Mouse (Mus musculus) thymus, adult 2 months (tissue): ENCODE results near the gene Cep44. TPM values are rescaled to one million over a fixed set of nuclear protein-coding genes. Genes with fewer than 3 reads are reported as not detected.

Experiments used
- DNase-seq: peaks from one replicate; pipeline ENCODE4 v3.0.0; 2021
- H3K27ac ChIP-seq: fragments of 200-500 bp; 2 replicates; pipeline ENCODE4 v1.5.1; 2012; ENCODE audit warnings: low read length, control low read depth; ENCODE audit not compliant: control insufficient read depth, insufficient read depth
- H3K27me3 ChIP-seq: fragments of 200-500 bp; 2 replicates; pipeline ENCODE4 v1.6.1; 2012; ENCODE audit warnings: mild to moderate bottlenecking, low read length, moderate library complexity, mixed read lengths; ENCODE audit not compliant: control insufficient read depth, insufficient read depth
- H3K36me3 ChIP-seq: fragments of 200-500 bp; 2 replicates; pipeline ENCODE4 v1.6.1; 2012; ENCODE audit warnings: mild to moderate bottlenecking, low read length, moderate library complexity; ENCODE audit not compliant: control insufficient read depth, insufficient read depth
- H3K4me1 ChIP-seq: fragments of 200-500 bp; replicated peaks from 2 replicates; pipeline ENCODE4 v1.6.1; 2012; ENCODE audit warnings: low read length; ENCODE audit not compliant: control insufficient read depth, insufficient read depth
- H3K4me3 ChIP-seq: fragments of 200-500 bp; 2 replicates; pipeline ENCODE4 v1.5.1; 2012; ENCODE audit warnings: mild to moderate bottlenecking, low read length, control low read depth, moderate library complexity; ENCODE audit not compliant: control insufficient read depth, insufficient read depth
- CTCF ChIP-seq: fragments of 200-500 bp; IDR thresholded peaks from 2 replicates; pipeline ENCODE4 v1.5.1; 2012; ENCODE audit warnings: mild to moderate bottlenecking, control low read depth, low read length, moderate library complexity, borderline replicate concordance; ENCODE audit not compliant: control insufficient read depth, poor library complexity, insufficient read depth; ENCODE audit errors: extremely low read depth
- POLR2A ChIP-seq: fragments of 200-500 bp; IDR thresholded peaks from 2 replicates; pipeline ENCODE4 v1.6.1; 2012; ENCODE audit warnings: mild to moderate bottlenecking, low read length, control low read depth, moderate library complexity; ENCODE audit not compliant: control insufficient read depth, poor library complexity, insufficient read depth; ENCODE audit errors: extremely low read depth
- WGBS: fragments of 180-500 bp; shearing (Covaris S2); methylation state at CpG from one replicate; pipeline ENCODE4 v1.1.7; 2018; 5-methylcytosine and 5-hydroxymethylcytosine counted together
- polyA plus RNA-seq: library from polyadenylated mRNA; depleted of rRNA; stranded (reverse); fragments of >200 nt; gene quantifications from 2 replicates; pipeline ENCODE4 v1.2.3, GENCODE M21; 2012

Cep44 gene
- polyA plus RNA-seq, 1 experiment, result 15.4 TPM

DNA sequence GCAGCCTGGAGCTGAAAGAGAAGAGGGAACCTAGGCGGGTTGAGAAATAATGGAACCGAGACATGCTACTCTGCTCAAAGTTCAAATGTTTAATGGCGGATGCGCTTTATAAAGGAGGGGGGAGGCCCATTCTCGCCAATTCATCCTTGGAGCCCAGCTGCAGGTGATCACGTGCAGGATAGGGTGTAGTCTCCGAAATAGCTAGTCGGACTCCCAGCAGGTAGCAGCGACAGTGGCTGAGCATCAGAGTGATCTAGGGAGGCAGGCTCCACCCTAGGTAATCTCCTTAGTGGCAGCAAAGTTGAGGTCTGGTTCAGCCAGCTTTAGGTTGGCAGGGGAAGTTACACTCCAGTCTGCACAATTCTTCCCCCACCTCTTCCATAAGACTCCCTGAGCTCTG is 16.0 kb upstream of the Cep44 start:
- no peak for DNase-seq
- Histone ChIP-seq H3K27ac (no peak overlapping the region), H3K27me3 (no peaks in the 10 kb centered on the region), H3K4me3 (no peak overlapping the region), H3K4me1 (no peaks in the 10 kb centered on the region), H3K36me3 (no peaks in the 10 kb centered on the region)
- WGBS, result 98% methylated on average over 9 of the region's 9 CpGs
- no peak for TF ChIP-seq CTCF
- TF ChIP-seq POLR2A, result no peak

DNA sequence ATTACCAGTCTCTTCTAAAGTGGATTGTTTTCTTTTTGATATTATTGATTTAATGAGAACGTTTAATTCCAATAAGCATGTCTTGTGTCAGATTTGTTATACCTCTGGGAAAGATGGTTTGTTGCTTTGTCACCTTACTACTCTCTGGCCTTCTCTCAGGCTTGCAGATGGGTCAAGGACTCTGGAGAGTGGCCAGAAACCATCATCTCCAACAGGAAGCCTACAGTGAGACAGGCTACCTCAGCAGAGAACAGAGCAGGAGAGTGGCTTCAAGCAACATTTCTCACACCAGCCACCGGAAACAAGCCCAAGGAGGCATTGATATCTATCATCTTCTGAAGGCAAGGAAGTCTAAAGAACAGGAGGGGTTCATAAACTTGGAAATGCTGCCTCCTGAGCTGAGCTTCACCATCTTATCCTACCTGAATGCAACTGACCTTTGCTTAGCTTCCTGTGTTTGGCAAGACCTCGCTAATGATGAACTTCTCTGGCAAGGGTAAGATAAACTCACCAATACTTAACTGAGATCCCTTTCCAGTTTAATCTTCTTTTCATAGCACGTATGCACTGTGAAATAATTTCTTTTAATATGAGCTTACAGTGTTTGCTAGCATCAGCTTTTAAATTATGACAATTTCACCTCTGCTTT is 13.7 kb upstream of the Cep44 start:
- no peak overlapping the region for H3K4me3 ChIP-seq
- 83% methylated on average over 4 of the region's 4 CpGs for WGBS
- TF ChIP-seq CTCF (no peak), POLR2A (no peak)
- DNase-seq, result no peak
- no peaks in the 10 kb centered on the region for H3K27me3 ChIP-seq
- no peaks in the 10 kb centered on the region for H3K36me3 ChIP-seq
- H3K27ac ChIP-seq, result no peak overlapping the region
- H3K4me1 ChIP-seq, result no peaks in the 10 kb centered on the region

DNA sequence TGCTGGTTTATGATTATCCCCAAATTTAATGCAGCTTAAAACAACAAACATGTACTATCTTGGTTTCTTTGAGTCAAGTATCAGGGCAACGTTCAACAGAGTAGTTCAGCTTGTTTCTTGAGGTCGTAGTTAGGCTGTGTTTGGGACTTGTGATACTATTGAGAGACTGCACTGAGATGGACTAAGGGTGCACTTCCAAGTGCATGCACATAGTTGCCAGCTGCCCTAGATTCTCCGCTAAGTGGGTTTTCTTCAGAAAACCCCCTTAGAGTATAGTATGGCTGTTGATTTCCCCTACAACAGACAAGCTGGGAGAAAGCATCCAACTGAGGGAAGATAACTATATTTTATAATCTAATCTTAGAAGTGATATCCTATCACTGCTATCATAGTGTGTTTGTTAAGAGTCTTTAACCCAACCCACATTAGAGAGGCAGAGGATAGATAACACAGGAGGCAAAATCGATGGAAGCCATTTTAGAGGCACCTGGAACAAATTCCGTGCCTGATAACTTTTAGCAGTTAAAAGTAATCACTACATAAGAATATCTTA is 1.8 kb upstream of the Cep44 start:
- TF ChIP-seq CTCF (no peak), POLR2A (no peak)
- no peak for DNase-seq
- Histone ChIP-seq H3K4me1 (no peaks in the 10 kb centered on the region; the same call in 1 of the 2 replicates), H3K36me3 (no peaks in the 10 kb centered on the region), H3K4me3 (no peak overlapping the region), H3K27ac (no peak overlapping the region), H3K27me3 (no peaks in the 10 kb centered on the region)
- 81% methylated on average over 5 of the region's 5 CpGs for WGBS

DNA sequence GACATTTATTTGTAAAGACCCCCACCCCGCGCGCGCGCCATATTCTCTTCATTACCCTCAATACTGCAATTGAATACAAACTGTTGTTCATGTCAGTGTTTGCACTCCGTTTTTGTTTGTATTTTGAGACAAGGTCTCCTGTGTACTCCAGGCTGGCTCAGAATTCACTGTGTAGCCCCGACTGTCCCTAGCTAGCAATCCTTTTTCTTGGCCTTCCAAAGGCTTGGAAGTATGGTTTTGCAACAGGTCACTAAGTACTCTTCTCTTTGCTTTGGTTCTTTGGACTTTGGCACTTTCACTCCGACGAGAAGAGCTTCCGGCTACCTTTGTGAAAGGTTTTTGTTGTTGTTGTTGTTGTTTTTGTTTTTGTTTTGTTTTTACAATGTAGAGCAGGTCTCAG is 1.2 kb upstream of the Cep44 start:
- TF ChIP-seq CTCF, result no peak
- TF ChIP-seq POLR2A, result no peak
- Histone ChIP-seq H3K27ac (peak overlapping the region; percentile 95), H3K27me3 (no peaks in the 10 kb centered on the region), H3K4me3 (no peak overlapping the region), H3K36me3 (no peaks in the 10 kb centered on the region), H3K4me1 (no peaks in the 10 kb centered on the region; the same call in 1 of the 2 replicates)
- peak; percentile 5 for DNase-seq
- WGBS, result 21% methylated on average over 10 of the region's 10 CpGs

DNA sequence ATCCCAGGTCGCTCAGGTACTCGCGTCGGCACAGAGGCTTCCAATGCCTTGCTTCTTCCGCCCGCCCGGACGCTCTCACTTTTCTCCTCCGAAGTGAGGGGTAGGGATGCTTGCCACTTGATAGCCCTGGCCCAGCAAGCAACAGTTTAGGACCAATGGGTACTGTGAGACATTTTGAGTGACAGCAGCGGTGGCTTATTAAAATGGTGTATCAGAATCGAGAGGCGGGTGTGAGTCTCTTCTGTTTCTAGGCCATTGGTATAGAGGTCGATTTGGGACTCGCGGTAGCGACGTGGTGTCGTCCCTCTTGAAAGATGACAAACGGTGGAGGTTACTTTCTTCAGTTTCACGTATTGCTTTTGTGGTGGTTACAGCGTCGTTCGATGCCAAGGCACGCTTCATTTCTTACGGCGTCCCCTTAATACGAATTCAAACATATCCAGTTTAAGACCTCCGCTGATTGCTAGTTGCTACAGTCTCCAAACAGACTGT is 560 bp upstream of the Cep44 start:
- H3K4me3 ChIP-seq, result peak overlapping the region; percentile 100
- peak overlapping the region; percentile 95 for H3K27ac ChIP-seq
- under 1% methylated on average over 28 of the region's 28 CpGs for WGBS
- H3K4me1 ChIP-seq, result no peaks in the 10 kb centered on the region; the same call in 1 of the 2 replicates
- no peaks in the 10 kb centered on the region for H3K36me3 ChIP-seq
- TF ChIP-seq CTCF (no peak), POLR2A (no peak)
- H3K27me3 ChIP-seq, result no peaks in the 10 kb centered on the region
- DNase-seq, result peak; percentile 87

DNA sequence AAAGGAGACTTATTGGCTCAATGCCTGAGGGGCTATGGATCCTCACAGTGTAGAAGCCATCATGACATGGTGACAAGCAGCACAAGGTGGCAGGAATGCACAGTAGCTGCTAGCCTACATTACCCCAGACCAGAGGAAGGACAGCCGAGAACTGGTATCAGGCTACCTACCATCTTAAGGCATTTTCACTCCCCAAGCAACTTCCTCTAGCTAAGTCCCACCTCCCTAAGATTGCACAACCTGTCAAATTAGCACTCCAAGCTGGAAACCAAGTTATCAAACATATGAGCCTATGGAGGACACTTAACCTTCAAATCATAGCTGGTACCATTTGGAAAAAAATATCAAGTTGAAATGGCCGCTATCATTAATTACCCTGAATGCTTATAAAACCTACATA is 3.0 kb downstream of the Cep44 start:
- Histone ChIP-seq H3K27ac (no peak overlapping the region), H3K4me3 (no peak overlapping the region), H3K36me3 (peaks cover 6% of the 10 kb centered on the region), H3K4me1 (no peaks in the 10 kb centered on the region; the same call in 1 of the 2 replicates), H3K27me3 (no peaks in the 10 kb centered on the region)
- TF ChIP-seq POLR2A (no peak), CTCF (no peak)
- WGBS, result 97% methylated on average over 2 of the region's 2 CpGs
- no peak for DNase-seq
